Mouse (Mus musculus) erythroblast, embryonic 14.5 days (primary cell): Measurements from ENCODE around the gene Ostf1.

Experiments
- GATA1 ChIP-seq: IDR thresholded peaks from 2 replicates; pipeline ENCODE4 v1.6.1; 2012; ENCODE audit warnings: low read length, inconsistent platforms, mixed read lengths
- TAL1 ChIP-seq: IDR thresholded peaks from 3 replicates; pipeline ENCODE4 v1.6.1; 2012; ENCODE audit warnings: low read length, inconsistent platforms, mixed read lengths

GRCm38 (mm10) chr19:18653058-18653457, 21.4 kb upstream of the Ostf1 start:
- TF ChIP-seq TAL1: no peak
- TF ChIP-seq GATA1: no peak
